Mouse (Mus musculus): ENCODE results near the gene Bola1. TPM values are rescaled to one million over a fixed set of nuclear protein-coding genes. Genes with fewer than 3 reads are reported as not detected.
A peak's percentile ranks its signal among the peaks of the same experiment; 100 is the strongest.

Gene Bola1
- polyA plus RNA-seq, 1 experiment from 2014 or later, result 45.6 TPM

DNA sequence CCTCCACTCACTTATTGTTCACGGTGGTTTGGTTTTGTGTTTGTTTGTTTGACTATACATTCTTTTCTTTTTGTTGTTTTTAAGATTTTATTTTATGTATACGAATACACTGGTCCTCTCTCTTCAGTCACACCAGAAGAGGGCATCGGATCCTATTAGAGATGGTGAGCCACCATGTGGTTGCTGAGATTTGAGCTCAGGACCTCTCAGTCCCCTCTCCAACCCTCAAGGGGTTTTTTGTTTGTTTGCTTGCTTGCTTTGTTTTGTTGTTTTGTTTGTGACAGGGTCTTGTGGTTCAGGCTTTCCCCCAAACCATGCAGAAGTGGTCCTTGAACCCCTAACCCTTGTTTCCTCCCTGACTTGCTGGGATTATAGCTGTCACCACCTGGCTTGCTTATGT is 42.1 kb upstream of the Bola1 start:
- ATAC-seq (ENCODE audit: insufficient number of reproducible peaks, low FRiP score), result no peak
- Histone ChIP-seq H3K4me1 (replicated peaks) (peaks cover 12% of the 10 kb centered on the region), H3K27ac (ENCODE audit: poor library complexity, severe bottlenecking) (peak overlapping the region; percentile 99), H3K4me2 (peak overlapping the region; percentile 91), H3K9ac (peak overlapping the region; percentile 92), H3K4me3 (peak overlapping the region; percentile 77; the same call in 1 of the 2 replicates), H3K27me3 (replicated peaks) (no peaks in the 10 kb centered on the region), H3K9me3 (replicated peaks) (no peaks in the 10 kb centered on the region), H3K36me3 (no peaks in the 10 kb centered on the region)
- WGBS, result 62% methylated on average over 3 of the region's 3 CpGs

GRCm38 (mm10) chr3:96260220-96260619 is 40.7 kb upstream of the Bola1 start:
- no peak for ATAC-seq (ENCODE audit: insufficient number of reproducible peaks, low FRiP score)
- Histone ChIP-seq H3K4me1 (replicated peaks) (peaks cover 23% of the 10 kb centered on the region), H3K27me3 (replicated peaks) (no peaks in the 10 kb centered on the region), H3K36me3 (no peaks in the 10 kb centered on the region), H3K9ac (no peak overlapping the region), H3K9me3 (replicated peaks) (no peaks in the 10 kb centered on the region), H3K4me2 (no peak overlapping the region), H3K27ac (ENCODE audit: poor library complexity, severe bottlenecking) (no peak overlapping the region), H3K4me3 (no peak overlapping the region)
- 91% methylated on average over 5 of the region's 5 CpGs for WGBS

DNA sequence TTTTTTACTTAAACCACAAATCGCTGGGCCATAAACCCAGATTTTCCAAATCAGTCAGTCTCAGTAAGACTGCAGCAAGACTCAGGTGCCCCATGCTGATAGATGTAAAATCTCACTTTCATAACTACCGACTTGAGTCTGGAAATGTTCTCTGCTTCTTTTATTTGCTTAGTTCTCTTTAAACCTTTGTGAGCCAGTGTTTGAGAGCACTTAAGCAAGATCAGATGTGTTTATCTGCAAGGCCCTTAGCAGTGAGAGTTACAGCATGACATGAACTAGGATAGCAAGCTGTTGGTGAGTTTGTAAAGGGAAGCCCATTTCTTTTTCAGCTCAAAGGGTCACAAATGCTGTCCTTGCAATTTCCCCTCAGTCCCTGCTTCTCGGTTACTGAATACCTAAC is 37.7 kb upstream of the Bola1 start:
- Histone ChIP-seq H3K27ac (ENCODE audit: poor library complexity, severe bottlenecking) (no peak overlapping the region), H3K4me2 (no peak overlapping the region), H3K4me3 (no peak overlapping the region), H3K4me1 (replicated peaks) (peaks cover 23% of the 10 kb centered on the region), H3K27me3 (replicated peaks) (no peaks in the 10 kb centered on the region), H3K9me3 (replicated peaks) (no peaks in the 10 kb centered on the region), H3K36me3 (no peaks in the 10 kb centered on the region), H3K9ac (no peak overlapping the region)
- ATAC-seq (ENCODE audit: insufficient number of reproducible peaks, low FRiP score), result no peak
- WGBS, result 70% methylated on average over 3 of the region's 3 CpGs

- Histone ChIP-seq H3K4me1 (replicated peaks) (peaks cover 17% of the 10 kb centered on the region), H3K9me3 (replicated peaks) (no peaks in the 10 kb centered on the region), H3K27me3 (replicated peaks) (no peaks in the 10 kb centered on the region), H3K4me3 (no peak overlapping the region), H3K4me2 (no peak overlapping the region), H3K9ac (no peak overlapping the region), H3K36me3 (no peaks in the 10 kb centered on the region), H3K27ac (ENCODE audit: poor library complexity, severe bottlenecking) (no peak overlapping the region)
- 76% methylated on average over 5 of the region's 5 CpGs for WGBS
- no peak for ATAC-seq (ENCODE audit: insufficient number of reproducible peaks, low FRiP score)
Observed at GRCm38 (mm10) chr3:96255926-96256593, 36.6 kb upstream of the Bola1 start.

DNA sequence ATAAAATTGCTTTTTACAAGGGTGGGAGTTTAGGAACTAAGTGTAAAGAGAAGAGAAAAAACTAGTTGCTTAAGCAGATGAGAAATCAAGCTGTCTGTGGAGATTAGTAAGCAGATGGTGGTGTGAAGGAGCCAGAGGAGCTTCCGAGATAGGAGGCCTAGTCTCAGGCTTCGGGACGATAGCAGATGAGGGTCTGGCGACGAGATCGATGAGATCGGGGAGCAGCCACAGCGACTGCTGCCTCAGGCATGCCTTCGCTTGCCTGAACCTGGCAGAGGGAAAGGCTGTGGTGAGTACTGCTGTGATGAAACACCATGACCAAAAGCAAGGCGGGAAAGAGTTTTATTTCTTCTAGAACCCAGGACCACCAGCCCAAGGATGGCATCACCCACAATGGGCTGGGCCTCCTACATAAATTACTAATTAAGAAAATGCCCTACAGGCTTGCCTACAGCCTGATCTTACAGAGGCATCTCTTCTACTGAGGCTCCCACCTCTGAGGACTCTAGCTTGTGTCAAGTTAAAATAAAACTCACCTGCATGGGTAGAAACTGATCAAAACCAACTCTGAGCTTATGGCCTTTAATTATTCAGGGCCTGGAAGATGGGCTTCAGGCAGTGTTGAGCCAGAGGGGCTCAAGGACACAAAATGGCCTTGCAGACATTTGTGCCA is 35.3 kb upstream of the Bola1 start:
- Histone ChIP-seq H3K9me3 (replicated peaks) (no peaks in the 10 kb centered on the region), H3K9ac (peak overlapping the region; percentile 12; the same call in 1 of the 2 replicates), H3K4me1 (replicated peaks) (peaks cover 29% of the 10 kb centered on the region), H3K36me3 (no peaks in the 10 kb centered on the region), H3K4me3 (no peak overlapping the region), H3K27ac (ENCODE audit: poor library complexity, severe bottlenecking) (no peak overlapping the region), H3K4me2 (peak overlapping the region; percentile 31; the same call in 1 of the 2 replicates), H3K27me3 (replicated peaks) (no peaks in the 10 kb centered on the region)
- WGBS, result 23% methylated on average over 10 of the region's 10 CpGs
- peak; percentile 51; the same call in 1 of the 2 replicates for ATAC-seq (ENCODE audit: insufficient number of reproducible peaks, low FRiP score)

- ATAC-seq (ENCODE audit: insufficient number of reproducible peaks, low FRiP score), result no peak
- Histone ChIP-seq H3K4me2 (no peak overlapping the region), H3K27me3 (replicated peaks) (no peaks in the 10 kb centered on the region), H3K4me3 (no peak overlapping the region), H3K27ac (ENCODE audit: poor library complexity, severe bottlenecking) (no peak overlapping the region), H3K9me3 (replicated peaks) (no peaks in the 10 kb centered on the region), H3K9ac (no peak overlapping the region), H3K36me3 (no peaks in the 10 kb centered on the region), H3K4me1 (replicated peaks) (peaks cover 45% of the 10 kb centered on the region)
- WGBS, result 89% methylated on average over 3 of the region's 3 CpGs
Observed at GRCm38 (mm10) chr3:96251787-96252186, 32.3 kb upstream of the Bola1 start.

GRCm38 (mm10) chr3:96250890-96251289 is 31.4 kb upstream of the Bola1 start:
- no peaks in the 10 kb centered on the region for H3K36me3 ChIP-seq
- no peak overlapping the region for H3K9ac ChIP-seq
- H3K4me3 ChIP-seq, result no peak overlapping the region
- H3K27me3 ChIP-seq (replicated peaks), result no peaks in the 10 kb centered on the region
- 52% methylated on average over 3 of the region's 3 CpGs for WGBS
- peaks cover 39% of the 10 kb centered on the region for H3K4me1 ChIP-seq (replicated peaks)
- H3K4me2 ChIP-seq, result no peak overlapping the region
- no peaks in the 10 kb centered on the region for H3K9me3 ChIP-seq (replicated peaks)
- no peak for ATAC-seq (ENCODE audit: insufficient number of reproducible peaks, low FRiP score)
- H3K27ac ChIP-seq (ENCODE audit: poor library complexity, severe bottlenecking), result no peak overlapping the region

DNA sequence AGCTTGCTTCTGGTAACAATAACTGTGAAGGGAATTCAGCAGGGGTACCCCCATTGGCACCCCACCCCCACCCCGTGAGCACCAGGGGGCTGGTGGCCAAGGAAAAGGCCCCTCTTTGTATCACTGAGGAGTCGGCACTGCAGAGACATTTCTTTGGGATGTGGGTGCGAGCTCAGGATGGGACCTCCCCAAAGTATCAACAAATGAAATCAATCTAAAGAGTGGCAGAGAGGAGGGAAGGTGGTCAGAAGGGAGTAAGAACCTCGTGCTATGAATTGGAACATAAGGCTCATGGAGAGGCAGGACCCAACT is 29.5 kb upstream of the Bola1 start:
- ATAC-seq (ENCODE audit: insufficient number of reproducible peaks, low FRiP score), result no peak
- H3K36me3 ChIP-seq, result no peaks in the 10 kb centered on the region
- peak overlapping the region; percentile 27 for H3K4me2 ChIP-seq
- 54% methylated on average over 4 of the region's 4 CpGs for WGBS
- H3K27me3 ChIP-seq (replicated peaks), result no peaks in the 10 kb centered on the region
- no peak overlapping the region for H3K27ac ChIP-seq (ENCODE audit: poor library complexity, severe bottlenecking)
- H3K4me3 ChIP-seq, result 0 out of 2 replicates have a peak overlapping the region, but pooled peaks have one; percentile 48
- H3K9ac ChIP-seq, result no peak overlapping the region
- no peaks in the 10 kb centered on the region for H3K9me3 ChIP-seq (replicated peaks)
- H3K4me1 ChIP-seq (replicated peaks), result peaks cover 32% of the 10 kb centered on the region

DNA sequence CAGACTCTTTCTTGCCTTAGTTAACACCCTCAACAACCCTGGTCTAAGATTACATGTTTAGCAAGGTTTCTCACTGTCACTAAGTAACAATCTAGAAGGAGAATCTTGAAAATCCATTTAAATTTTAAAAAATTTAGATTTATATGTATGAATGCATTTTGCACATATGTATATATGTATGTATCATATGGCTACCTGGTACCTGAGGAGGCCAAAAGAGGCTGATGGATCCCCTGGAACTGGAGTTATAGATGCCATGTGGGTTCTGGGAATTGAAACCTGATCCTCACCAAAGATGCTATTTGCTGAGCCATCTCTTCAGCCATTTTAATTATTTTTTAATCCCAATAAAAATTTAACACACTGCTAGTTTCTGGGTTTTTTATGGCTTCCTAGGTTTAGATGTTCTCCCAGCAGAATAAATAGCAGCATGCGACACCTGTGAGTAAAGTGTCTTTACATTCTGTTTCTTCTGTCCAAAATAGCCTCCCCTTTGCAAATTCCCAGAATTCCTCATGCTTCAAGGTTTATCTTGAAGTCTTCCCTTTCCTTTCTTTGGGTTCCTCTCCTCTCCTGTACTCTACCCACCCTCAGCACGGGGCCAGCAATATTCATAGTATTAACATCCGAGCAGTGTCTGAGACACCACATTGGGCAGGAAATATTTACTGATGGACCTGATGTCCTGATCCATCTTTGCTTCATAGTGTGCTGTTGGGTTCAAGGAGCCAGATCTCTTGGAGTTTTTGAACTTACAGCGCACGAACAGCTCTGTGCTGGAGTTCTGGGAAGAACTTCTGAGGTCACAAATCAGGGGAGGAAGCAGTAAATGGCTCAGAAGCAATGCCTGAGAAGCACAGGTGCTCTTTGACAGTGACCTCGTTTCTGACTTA is 28.9 kb upstream of the Bola1 start:
- H3K27me3 ChIP-seq (replicated peaks), result no peaks in the 10 kb centered on the region
- H3K27ac ChIP-seq (ENCODE audit: poor library complexity, severe bottlenecking), result no peak overlapping the region
- no peaks in the 10 kb centered on the region for H3K36me3 ChIP-seq

DNA sequence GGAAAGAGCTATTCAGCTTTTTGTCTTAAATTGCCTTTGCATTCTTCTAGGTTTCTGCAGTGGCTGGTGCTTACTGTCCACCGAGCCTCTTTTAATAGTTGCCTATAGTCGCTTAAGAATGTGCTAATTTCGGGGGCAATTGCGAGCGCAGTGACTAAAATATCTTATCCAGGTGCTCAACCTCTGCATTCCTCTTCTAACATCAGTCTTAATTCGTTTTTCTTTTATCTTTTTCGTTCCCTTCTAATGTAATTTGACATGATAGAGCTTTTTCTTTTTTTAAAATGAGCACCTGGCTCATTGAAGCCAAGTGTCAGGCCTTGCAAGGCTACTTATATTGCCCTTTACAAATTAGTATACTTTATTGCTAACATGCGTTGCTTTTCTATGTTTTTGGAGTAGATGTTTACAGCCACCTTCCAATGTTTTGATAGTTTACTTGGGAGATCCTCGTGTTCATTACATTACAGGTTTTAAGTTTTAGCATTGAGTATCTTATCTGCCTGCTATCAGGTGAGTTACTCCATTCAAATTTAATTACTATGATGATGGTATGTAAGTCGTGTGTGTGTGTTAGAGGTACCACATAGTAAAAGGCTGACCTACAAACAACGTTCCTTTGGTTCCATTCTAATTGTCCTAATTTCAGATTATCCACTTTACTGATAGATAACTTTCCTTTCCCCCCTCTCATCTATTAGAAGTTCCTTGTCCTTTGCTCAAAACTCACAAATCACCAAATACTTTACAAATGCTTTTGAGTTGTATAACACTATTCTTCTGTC is 28.0 kb upstream of the Bola1 start:
- 3% methylated on average over 11 of the region's 11 CpGs for WGBS
- H3K9ac ChIP-seq, result peak overlapping the region; percentile 65
- H3K4me2 ChIP-seq, result peak overlapping the region; percentile 64
- H3K4me3 ChIP-seq, result peak overlapping the region; percentile 48
- peaks cover 35% of the 10 kb centered on the region for H3K4me1 ChIP-seq (replicated peaks)
- no peaks in the 10 kb centered on the region for H3K27me3 ChIP-seq (replicated peaks)
- peak overlapping the region; percentile 38 for H3K27ac ChIP-seq (ENCODE audit: poor library complexity, severe bottlenecking)
- no peaks in the 10 kb centered on the region for H3K36me3 ChIP-seq
- H3K9me3 ChIP-seq (replicated peaks), result no peaks in the 10 kb centered on the region
- no peak for ATAC-seq (ENCODE audit: insufficient number of reproducible peaks, low FRiP score)

More for the DNA sequence above, 28.9 kb upstream of the Bola1 start:
- peak overlapping the region; percentile 27 for H3K4me2 ChIP-seq
- WGBS, result 47% methylated on average over 6 of the region's 6 CpGs
- no peak for ATAC-seq (ENCODE audit: insufficient number of reproducible peaks, low FRiP score)
- peaks cover 35% of the 10 kb centered on the region for H3K4me1 ChIP-seq (replicated peaks)
- H3K9me3 ChIP-seq (replicated peaks), result no peaks in the 10 kb centered on the region
- peak overlapping the region; percentile 48 for H3K4me3 ChIP-seq
- H3K9ac ChIP-seq, result no peak overlapping the region
